Mouse (Mus musculus): ENCODE measurements around the gene Med14. TPM values are rescaled to one million over a fixed set of nuclear protein-coding genes. Genes with fewer than 3 reads are reported as not detected.

The Med14 gene
- 10.7 to 24.7 TPM (median 15.0 TPM) in 3 replicates for total RNA-seq (2017)

DNA sequence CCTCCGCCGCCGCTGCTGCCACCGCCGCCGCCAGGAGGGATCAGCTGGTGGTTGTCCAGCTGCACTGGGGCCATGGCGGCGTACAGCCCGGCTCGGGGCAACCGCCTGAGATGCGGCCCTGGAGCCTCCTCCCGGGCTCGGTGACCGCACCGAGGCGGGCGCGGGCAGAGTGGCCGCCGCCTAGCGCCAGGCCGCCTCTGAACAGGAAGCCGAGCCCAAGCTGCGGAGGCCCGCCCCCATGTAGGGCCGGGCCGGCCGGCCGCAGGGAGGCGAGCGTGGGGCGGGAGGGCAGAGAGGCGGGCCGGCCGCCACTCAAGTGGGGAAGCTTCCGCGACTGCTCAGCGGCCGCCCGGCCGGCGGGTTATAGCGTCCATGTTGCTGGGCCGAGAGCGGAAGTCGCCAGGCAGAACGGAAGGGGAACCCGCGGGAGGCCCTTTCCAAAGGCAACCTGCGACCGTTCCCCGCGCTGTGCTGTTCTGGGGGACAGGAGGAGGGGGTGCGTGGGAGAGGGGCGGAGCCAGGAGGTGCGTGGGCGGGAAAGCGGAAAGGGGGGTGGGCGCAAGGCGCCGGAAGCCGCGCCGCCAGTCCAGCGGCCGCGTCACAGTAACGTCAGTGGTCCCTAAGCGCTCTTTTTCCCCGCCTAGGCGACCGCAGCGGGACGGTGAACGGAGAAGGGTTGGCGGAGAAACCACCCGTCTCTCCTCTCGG is at the start of gene Med14:
Gene Med14, minus strand, starts transcription at position 448 of the 708 bp plus-strand sequence.
- ATAC-seq (replicated peaks; ENCODE audit: insufficient number of reproducible peaks, low FRiP score, low TSS enrichment, poor library complexity, severe bottlenecking), result peak; percentile 95

DNA sequence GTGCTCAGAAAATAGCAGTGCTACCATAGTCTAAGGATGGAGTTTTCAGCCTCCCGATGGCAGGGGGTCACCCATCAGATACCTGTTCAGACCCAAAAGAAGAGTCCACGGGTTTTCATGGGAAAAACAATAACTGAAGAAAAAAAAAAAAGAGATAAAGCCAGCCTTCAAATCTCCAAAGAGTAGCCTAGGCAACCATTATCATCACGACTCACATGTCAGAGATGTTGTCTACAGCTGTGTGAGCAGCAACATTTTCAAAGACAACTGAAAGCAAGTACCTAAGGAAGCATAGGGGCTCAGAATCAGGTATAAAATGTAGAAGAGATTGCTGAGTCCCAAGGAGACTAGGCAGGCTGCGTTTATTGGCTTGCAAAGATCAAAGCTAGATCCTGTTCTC is 38.7 kb upstream of the Med14 start:
- ATAC-seq (replicated peaks; ENCODE audit: insufficient number of reproducible peaks, low FRiP score, low TSS enrichment, poor library complexity, severe bottlenecking), result no peak

DNA sequence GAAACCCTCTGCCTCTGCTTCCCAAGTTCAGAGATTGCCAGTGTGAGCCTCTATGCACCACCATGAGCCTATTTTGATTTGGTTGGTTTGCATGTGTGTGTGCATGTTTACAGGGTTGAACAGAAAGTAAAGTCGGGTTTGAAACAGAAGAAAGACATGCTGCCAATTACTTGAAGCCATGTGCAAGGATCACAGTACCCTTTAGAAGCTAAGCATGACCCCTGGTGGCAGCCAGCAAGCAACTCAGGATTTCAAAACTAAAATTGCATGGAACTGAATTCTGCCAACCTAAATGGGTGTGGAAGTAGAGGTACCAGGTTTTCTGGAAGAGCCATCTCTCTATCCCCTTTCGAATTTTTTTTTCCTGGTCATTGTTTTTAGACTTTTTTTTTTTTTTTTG is 33.0 kb upstream of the Med14 start:
- no peak for ATAC-seq (replicated peaks; ENCODE audit: insufficient number of reproducible peaks, low FRiP score, low TSS enrichment, poor library complexity, severe bottlenecking)

DNA sequence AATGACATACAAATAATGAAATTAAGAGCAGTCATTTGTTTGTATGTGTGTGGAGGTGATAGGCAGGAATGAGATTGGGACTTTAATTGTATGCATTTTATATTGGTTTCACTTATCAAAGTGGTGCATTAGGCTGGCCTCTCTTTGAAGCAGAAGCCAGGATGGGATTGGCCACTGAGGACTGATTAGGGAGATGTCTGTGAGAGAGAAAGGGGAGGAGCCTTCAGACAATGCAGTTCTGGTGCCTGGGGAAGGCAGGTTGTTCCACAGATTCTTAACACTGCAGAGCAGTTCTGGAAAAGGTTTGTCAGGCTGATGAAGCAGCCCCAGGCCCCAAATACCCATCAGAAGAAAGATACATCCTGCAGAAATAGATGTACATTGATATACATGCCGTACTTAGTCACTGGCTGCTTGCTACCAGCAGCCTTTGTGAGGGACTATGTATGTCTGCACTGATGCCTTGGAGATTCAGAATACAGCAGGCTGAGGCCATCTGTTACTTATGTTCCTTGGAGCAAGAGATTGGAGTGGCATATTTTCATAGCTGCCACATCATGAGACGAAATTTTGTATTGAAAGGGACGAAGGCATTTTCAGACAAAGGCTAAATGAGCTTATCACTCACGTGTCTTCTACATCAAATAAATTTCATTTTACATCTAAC is 29.9 kb upstream of the Med14 start:
- ATAC-seq (replicated peaks; ENCODE audit: insufficient number of reproducible peaks, low FRiP score, low TSS enrichment, poor library complexity, severe bottlenecking), result no peak

DNA sequence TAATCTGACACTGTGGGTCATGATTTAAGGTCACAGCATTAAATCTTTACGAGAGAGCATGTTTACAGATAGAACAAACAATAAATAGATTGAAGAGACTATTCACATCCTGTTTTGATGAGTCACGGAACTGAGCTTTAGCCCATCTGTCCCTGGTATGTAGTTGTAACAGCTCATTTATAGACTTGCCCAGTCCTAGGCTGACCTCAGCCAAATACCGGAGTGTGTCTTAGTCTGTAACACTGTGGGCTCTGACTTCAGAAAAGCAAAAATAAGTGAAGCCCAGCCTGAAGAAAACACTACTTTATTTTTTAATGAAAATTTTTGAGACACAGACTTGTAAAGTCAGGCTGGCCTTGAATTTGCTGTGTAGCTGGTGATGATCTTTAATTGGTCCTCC is 11.4 kb upstream of the Med14 start:
- no peak for ATAC-seq (replicated peaks; ENCODE audit: insufficient number of reproducible peaks, low FRiP score, low TSS enrichment, poor library complexity, severe bottlenecking)

DNA sequence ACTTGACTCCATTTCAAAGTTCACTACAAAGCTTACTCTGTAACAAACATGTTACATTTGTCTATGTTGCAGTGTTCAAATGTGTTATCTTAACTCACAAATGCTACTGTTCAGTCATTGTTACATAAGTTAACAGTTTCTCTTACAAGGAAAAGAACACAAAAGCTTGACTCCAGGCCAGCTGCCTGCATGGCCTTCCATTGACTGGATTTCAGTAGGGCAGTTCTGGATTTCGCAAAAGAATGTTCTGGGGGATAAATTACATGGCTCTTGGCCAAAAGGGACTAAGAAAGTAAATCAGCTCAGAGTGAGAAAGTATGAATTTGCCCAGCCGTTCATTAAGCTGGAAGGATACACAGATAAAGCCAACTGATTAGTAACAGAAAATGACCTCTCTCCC is 9.7 kb upstream of the Med14 start:
- no peak for ATAC-seq (replicated peaks; ENCODE audit: insufficient number of reproducible peaks, low FRiP score, low TSS enrichment, poor library complexity, severe bottlenecking)

DNA sequence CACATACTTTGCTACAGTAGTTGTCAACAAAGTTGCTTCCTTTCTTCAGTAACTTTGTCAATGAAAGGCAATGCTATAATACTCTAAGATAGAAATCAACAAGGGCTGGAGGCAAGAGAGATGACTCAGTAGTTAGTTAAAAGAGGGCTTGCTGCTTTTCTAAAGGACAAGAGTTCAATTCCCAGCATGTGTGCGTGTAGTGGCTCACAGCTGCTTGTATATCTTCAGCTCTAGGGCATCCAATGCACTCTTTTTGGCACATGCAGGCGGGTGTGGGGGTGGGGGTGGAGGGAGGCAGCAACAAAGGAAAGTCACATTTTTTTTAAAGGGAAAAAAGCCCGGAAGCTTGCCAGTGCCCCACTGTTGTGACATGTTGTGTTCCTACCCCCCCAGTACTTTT is 6.7 kb upstream of the Med14 start:
- ATAC-seq (replicated peaks; ENCODE audit: insufficient number of reproducible peaks, low FRiP score, low TSS enrichment, poor library complexity, severe bottlenecking), result no peak

DNA sequence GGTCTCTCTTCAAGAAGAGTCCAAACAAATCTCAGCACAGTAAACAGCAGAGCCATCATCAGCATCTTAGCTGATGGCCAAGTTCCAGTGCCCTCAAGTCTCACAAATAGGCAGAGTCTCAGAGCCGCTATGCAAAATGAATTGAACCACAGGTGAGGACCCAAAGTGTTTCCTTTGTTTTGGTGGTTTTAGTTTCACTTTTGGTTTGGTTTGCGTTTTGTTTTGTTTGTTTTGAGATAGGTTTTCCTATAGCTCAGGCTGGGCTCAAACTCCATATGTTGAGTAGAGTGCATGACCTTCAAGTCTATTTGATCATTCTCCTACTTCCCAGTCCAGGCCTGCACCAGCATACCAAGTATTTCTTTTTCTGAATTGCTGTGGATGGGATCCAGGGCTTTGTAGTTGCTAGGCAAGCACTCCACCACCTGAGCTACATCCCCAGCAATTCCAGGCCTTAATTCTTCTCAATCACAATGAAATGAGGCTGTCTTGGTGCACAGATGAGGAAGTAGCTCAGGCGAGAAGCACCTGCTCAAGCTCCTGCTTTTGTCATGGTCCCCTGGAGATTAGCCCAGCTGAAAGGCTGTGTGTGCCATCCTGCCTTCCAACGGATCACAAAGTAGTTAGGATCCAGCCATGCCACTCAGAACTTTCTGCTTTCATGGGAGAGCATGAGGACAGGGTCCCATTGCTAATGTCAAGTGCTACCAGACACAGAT is 5.1 kb upstream of the Med14 start:
- ATAC-seq (replicated peaks; ENCODE audit: insufficient number of reproducible peaks, low FRiP score, low TSS enrichment, poor library complexity, severe bottlenecking), result no peak

DNA sequence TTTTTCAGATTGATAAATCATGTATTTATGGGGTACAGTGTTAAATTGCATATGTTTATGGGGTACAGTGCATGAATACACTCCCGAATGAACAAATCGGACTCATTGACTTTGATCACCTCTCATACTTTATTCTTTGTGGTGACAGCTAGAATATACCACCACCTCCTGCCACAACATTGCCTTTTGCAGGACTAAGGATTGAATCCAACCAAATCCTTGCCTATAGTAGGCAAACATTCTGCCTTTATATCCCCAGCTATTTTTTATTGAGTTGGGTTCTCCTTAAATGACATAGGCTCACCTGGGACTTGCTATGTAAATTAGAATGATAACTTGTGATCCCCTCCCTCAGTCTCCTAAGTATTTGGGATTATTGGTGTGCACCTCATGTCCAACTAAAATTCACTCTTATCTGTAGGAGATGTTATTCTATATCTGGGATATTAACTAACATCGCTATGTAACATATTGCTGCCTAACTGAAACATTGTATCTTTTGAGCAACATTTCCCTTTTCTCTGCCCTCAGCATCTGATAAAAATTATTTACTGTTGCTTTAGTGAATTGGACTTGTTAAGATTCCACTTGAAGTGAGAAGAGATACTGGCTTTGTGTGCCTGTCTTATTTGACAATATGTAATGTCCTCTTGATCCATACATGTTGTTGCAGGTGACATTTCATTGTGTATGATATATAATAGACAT is 1.4 kb upstream of the Med14 start:
- no peak for ATAC-seq (replicated peaks; ENCODE audit: insufficient number of reproducible peaks, low FRiP score, low TSS enrichment, poor library complexity, severe bottlenecking)

DNA sequence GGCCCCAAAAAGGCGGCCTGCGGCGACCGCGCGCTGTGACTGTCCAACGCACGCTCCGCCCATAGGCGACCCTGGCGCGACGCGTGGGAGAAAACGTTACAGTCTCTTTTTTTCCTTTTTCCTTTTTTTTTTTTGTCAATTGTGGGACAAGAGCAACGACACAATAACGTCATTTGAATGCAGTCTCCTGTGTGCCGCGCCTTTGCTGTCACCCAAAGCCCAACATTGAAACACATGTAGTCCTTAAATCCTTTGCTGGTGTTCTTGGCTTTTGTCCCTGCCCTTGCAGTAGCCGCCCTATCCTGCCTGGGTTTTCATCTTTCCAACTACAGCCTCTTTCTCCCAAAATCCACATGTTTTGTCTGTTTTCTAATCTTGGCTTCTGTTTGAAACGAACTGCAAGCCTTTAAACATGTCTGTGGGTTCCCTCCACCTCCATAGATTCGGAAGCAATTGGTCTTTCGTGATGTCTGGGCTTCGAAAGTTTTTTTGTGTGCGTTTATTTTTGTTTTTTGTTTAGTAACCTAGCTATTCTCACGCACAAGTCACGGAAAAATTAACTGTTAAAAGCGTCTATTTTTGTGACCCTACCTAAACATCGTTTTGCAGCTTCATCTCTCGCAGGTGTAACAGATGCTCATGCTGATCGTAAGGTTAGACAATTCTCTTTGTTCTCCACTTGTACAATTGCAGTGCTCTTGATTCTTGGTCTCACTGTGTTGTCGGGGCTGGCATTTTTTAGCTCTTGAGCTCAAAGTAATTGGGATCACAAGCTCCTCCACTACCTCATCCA is 657 bp upstream of the Med14 start:
- ATAC-seq (replicated peaks; ENCODE audit: insufficient number of reproducible peaks, low FRiP score, low TSS enrichment, poor library complexity, severe bottlenecking), result 0 out of 2 replicates have a peak, but pooled peaks have one; percentile 7

DNA sequence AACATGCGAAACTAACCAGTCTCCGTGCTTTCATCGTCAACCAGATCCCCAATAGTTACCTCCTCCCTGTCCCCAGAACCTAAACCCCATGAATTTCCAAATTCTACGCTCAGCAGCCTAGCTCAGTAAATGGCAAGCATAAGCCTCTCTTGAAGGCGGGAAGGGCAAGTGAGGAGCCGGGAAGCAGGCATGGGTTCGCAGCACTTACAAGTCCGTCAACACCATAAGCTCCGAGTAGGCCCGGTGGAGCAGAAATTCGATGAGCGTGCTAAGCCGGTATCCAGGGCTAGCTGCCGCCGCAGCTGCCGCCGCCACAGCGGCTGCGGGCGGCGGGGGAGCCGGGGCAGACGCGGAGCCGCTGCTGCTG is 631 bp downstream of the Med14 start:
- peak; percentile 28; the same call in 1 of the 2 replicates for ATAC-seq (replicated peaks; ENCODE audit: insufficient number of reproducible peaks, low FRiP score, low TSS enrichment, poor library complexity, severe bottlenecking)

DNA sequence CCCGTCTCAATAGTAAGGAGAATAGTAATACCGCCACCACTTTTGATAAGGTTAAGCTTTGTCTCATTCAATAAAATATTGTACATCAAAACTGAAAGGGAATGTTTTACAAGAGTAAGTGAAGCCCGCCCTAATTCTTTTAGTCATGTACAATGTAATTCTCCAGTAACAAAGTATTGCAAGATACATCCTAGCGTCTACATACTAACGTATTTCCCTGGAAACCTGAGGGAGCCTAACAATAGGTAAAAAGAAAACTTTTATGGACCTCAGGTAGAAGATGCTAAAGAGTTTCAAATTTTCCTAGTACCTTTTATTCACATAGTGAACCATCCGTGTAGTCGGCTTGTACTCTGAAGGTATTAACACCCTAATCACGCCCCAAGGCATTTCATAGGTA is 1.4 kb downstream of the Med14 start:
- ATAC-seq (replicated peaks; ENCODE audit: insufficient number of reproducible peaks, low FRiP score, low TSS enrichment, poor library complexity, severe bottlenecking), result no peak

DNA sequence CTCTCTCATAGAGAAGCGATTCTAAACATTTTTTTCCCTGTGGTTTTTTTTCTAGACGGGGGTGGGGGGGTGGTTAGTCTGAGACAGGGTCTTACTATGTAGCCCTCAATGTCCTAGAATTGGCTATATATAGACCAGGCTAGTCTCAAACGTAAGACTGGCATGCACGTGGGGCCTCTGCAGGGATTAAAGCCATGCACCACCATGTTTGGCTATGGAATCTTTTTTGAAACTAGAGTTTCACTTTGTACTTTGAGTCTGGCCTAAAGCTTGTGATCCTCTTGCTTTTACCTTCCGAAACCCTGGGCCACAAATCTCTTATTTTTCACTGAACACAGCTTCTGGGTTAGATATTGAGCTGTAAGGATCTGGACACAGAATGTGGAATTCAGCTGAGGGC is 2.2 kb downstream of the Med14 start:
- no peak for ATAC-seq (replicated peaks; ENCODE audit: insufficient number of reproducible peaks, low FRiP score, low TSS enrichment, poor library complexity, severe bottlenecking)

DNA sequence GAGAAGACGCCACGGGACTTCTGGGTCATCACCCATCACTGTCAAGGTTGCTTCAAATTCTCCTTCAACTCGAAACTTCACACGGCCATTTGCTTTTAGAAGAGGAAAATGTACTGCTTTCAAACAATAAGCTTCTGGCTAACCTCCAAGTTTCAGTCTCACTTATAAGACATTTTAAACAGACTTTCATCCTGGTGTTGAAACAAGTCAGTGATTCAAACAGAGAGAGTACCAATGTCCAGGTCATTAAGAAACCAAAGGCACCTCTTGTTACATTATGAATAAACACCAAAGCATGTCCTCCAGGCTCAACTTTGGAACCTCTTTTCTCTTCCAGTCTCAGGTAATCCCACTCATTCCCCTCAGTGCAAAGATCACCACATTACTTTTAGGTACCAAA is 14.0 kb downstream of the Med14 start:
- no peak for ATAC-seq (replicated peaks; ENCODE audit: insufficient number of reproducible peaks, low FRiP score, low TSS enrichment, poor library complexity, severe bottlenecking)

DNA sequence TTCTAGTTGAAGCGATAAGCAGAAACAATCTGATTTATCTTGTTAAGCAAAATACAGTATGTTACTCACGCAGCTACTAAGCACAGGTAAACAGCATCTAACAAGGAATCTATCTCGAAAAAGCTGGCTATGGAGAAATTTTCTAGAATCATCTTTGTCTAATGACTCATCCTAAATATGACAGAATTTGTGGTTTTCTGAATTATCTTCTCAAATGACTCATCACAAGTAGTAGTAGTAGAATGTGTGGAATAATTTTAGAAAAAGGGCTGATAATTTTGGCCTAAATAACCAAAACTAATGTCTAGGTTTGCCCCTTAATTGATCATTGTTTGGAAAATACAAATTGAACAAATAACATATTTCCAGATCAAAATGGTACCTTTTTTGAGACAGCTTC is 15.1 kb downstream of the Med14 start:
- ATAC-seq (replicated peaks; ENCODE audit: insufficient number of reproducible peaks, low FRiP score, low TSS enrichment, poor library complexity, severe bottlenecking), result no peak

DNA sequence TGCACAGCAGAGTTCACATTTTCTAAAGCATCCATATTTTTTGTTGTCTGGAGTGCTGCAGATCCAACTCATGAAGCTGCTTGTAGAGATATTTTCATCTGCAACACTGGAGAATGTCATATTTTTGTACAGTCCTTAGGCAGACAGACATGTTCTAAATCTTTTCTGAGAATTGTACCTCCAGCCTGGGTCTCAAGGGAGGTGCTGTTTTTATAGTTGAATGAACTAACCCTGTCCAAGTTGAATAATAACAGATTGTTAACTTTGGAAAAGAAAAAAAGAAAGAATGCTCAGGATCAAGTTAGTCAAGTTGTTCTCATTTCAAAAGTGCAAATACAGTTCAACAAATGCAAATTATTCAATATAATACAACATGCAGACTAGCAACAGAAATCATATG is 21.5 kb downstream of the Med14 start:
- no peak for ATAC-seq (replicated peaks; ENCODE audit: insufficient number of reproducible peaks, low FRiP score, low TSS enrichment, poor library complexity, severe bottlenecking)

DNA sequence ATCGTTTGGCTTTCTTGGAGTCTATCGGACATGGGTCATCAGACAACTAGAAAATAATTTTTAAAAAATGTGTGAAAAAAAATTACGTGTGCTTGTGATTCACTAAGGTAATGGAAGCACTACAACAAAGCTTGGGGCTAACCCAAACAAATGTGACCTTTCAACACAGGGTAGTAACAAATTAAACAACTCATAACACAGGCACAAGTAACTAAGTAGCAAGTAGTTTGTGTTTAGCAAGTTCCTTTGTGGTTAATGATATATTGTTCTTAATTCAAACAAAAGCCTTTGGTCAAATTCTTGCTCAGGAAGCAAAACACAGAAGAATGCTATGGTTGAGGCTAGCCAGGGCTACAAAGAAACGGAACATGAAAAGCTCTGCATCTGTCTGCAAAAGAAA is 45.8 kb downstream of the Med14 start:
- no peak for ATAC-seq (replicated peaks; ENCODE audit: insufficient number of reproducible peaks, low FRiP score, low TSS enrichment, poor library complexity, severe bottlenecking)

DNA sequence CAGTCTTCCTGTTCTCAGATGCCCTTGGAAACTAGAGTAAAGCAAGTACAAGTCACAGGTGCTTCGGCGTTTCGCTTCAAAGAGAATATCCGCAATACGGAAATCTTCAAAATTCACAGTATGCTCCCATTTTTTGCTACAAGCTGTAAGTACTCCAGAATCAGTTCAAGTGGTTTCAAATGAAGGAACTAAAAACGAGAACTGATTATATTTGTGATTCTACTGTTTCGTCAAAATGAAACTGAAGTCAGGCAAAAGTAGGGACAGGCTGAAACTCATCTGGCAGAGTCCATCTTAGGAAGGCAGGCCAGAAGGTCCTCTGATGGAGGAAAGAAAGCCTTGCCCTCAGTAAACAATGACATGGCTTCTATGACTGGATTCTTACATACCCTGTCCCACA is 48.1 kb downstream of the Med14 start:
- ATAC-seq (replicated peaks; ENCODE audit: insufficient number of reproducible peaks, low FRiP score, low TSS enrichment, poor library complexity, severe bottlenecking), result no peak

DNA sequence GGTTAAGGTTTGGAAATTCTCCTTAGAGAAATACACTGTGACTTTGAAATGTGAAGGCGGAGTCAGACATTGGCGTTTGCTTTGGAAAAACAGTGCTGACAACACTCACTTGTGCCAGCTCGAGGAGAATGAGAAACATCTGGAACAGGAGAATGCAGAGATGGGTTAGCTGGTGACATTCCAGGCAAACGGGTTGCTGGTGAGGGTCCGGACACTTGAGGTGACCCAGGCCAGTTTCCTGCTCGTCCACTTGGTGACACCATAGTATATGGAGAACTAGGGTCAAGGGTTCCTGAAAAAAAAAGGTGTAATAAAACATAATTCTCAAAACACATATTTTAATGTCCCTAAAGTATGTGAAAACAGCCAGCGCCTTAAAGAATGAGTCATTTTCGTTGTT is 75.0 kb downstream of the Med14 start:
- no peak for ATAC-seq (replicated peaks; ENCODE audit: insufficient number of reproducible peaks, low FRiP score, low TSS enrichment, poor library complexity, severe bottlenecking)

All from monocyte, adult 5-6 weeks (primary cell).